Mouse (Mus musculus): Measurements from ENCODE around the gene Gtf2h1. TPM values are rescaled to one million over a fixed set of nuclear protein-coding genes. Genes with fewer than 3 reads are reported as not detected.

The Gtf2h1 gene
- total and polyA plus RNA-seq, 2 experiments: 6.7 to 33.2 TPM

GRCm38 (mm10) chr7:46860996-46861395 lies 65.1 kb downstream of the Gtf2h1 start, which contains the start of gene Ldhc:
Ldhc (plus strand) TSS chr7:46861203.
- TF ChIP-seq POLR2A (IDR thresholded peaks at IDR 0.05; ENCODE audit: extremely low read depth, insufficient read depth, low read length): no peak
- no peak for TF ChIP-seq CTCF (IDR thresholded peaks at IDR 0.05; ENCODE audit: low read depth, low read length)
- no peaks in the 10 kb centered on the region for H3K4me1 ChIP-seq (ENCODE audit: control insufficient read depth, insufficient read depth, low read length)
- H3K27ac ChIP-seq (replicated peaks; ENCODE audit: insufficient read depth, low read depth, low read length): no peak within 1 kb of the TSS
- no peak for DNase-seq (ENCODE audit: extremely low read depth, low read depth, low spot score)
- no peaks in the 10 kb centered on the region for H3K27me3 ChIP-seq (ENCODE audit: control insufficient read depth, insufficient read depth, low read length)
- 57% methylated on average over 10 of the region's 10 CpGs for WGBS
- no peak within 1 kb of the TSS for H3K9ac ChIP-seq (ENCODE audit: low read depth, low read length)
- no peak within 1 kb of the TSS for H3K4me3 ChIP-seq (ENCODE audit: insufficient read depth, low read depth, low read length)
- 0 out of 2 replicates have a peak, but pooled peaks cover under 1% of the 10 kb centered on the region for H3K36me3 ChIP-seq (ENCODE audit: control insufficient read depth, insufficient read depth, low read length)
- H3K79me2 ChIP-seq (ENCODE audit: control insufficient read depth, insufficient read depth, low read length): no peaks in the 10 kb centered on the region

DNA sequence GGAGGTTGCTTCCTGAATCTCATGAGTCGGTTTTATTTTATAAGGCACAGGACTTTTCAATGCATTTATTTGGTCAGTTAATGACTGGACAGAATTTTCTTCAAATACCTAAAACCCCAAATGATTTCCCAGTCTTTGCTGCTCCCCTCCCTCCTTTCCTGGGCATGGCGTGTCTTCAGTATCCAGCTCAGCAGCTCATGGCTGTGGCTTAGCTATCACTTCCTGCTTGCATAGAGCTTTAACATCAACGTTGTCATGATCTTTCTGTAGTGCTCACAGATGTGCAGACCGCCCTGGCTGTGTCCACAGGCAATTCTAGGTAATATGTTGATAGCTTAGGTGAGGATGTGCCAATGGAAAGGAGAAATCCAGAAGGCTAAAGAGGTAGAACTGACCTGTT lies 76.1 kb downstream of the Gtf2h1 start:
- Histone ChIP-seq H3K36me3 (ENCODE audit: control insufficient read depth, insufficient read depth, low read length) (no peaks in the 10 kb centered on the region), H3K4me3 (ENCODE audit: insufficient read depth, low read depth, low read length) (no peak overlapping the region), H3K79me2 (ENCODE audit: control insufficient read depth, insufficient read depth, low read length) (no peaks in the 10 kb centered on the region), H3K9ac (ENCODE audit: low read depth, low read length) (no peak overlapping the region), H3K27ac (replicated peaks; ENCODE audit: insufficient read depth, low read depth, low read length) (no peak overlapping the region), H3K4me1 (ENCODE audit: control insufficient read depth, insufficient read depth, low read length) (no peaks in the 10 kb centered on the region), H3K27me3 (ENCODE audit: control insufficient read depth, insufficient read depth, low read length) (no peaks in the 10 kb centered on the region)
- WGBS: 70% methylated on average over 4 of the region's 4 CpGs
- DNase-seq (ENCODE audit: extremely low read depth, low read depth, low spot score): no peak
- TF ChIP-seq POLR2A (IDR thresholded peaks at IDR 0.05; ENCODE audit: extremely low read depth, insufficient read depth, low read length) (no peak), CTCF (IDR thresholded peaks at IDR 0.05; ENCODE audit: low read depth, low read length) (no peak)

Other genes starting within 250 kb of the Gtf2h1 start
- gene Sergef, start 156.3 kb upstream of the Gtf2h1 start, total RNA-seq (2014; rRNA removed): 4.9 and 6.6 TPM in 2 replicates
- gene Sergef, start 156.3 kb upstream of the Gtf2h1 start, polyA plus RNA-seq (2012; rRNA removed): 5.4 and 7.5 TPM in 2 replicates
- not detected in 2 replicates for gene Tph1, start 123.6 kb upstream of the Gtf2h1 start, total RNA-seq (2014; rRNA removed)
- not detected in 2 replicates for gene Tph1, start 123.6 kb upstream of the Gtf2h1 start, polyA plus RNA-seq (2012; rRNA removed)
- 2.8 and 2.9 TPM in 2 replicates for gene Saal1, start 85.4 kb upstream of the Gtf2h1 start, total RNA-seq (2014; rRNA removed)
- 2.5 and 2.7 TPM in 2 replicates for gene Saal1, start 85.4 kb upstream of the Gtf2h1 start, polyA plus RNA-seq (2012; rRNA removed)
- gene Saa3, start 80.4 kb upstream of the Gtf2h1 start, total RNA-seq (2014; rRNA removed): 7.8 and 10.1 TPM in 2 replicates
- 3.5 and 3.8 TPM in 2 replicates for gene Saa3, start 80.4 kb upstream of the Gtf2h1 start, polyA plus RNA-seq (2012; rRNA removed)
- gene Saa4, start 63.5 kb upstream of the Gtf2h1 start, total RNA-seq (2014; rRNA removed): 74.2 and 103 TPM in 2 replicates
- 80.9 and 90.4 TPM in 2 replicates for gene Saa4, start 63.5 kb upstream of the Gtf2h1 start, polyA plus RNA-seq (2012; rRNA removed)
- 18.9 and 23.7 TPM in 2 replicates for gene Saa1, start 53.1 kb upstream of the Gtf2h1 start, total RNA-seq (2014; rRNA removed)
- 22.0 and 30.0 TPM in 2 replicates for gene Saa1, start 53.1 kb upstream of the Gtf2h1 start, polyA plus RNA-seq (2012; rRNA removed)
- 16.0 and 25.5 TPM in 2 replicates for gene Saa2, start 44.3 kb upstream of the Gtf2h1 start, total RNA-seq (2014; rRNA removed)
- gene Saa2, start 44.3 kb upstream of the Gtf2h1 start, polyA plus RNA-seq (2012; rRNA removed): 12.5 and 13.3 TPM in 2 replicates
- 11.3 and 11.8 TPM in 2 replicates for gene Hps5, start within 50 bp of the Gtf2h1 start, total RNA-seq (2014; rRNA removed)
- gene Hps5, start within 50 bp of the Gtf2h1 start, polyA plus RNA-seq (2012; rRNA removed): 7.3 and 9.0 TPM in 2 replicates
- 442 and 520 TPM in 2 replicates for gene Ldha, start 45.4 kb downstream of the Gtf2h1 start, total RNA-seq (2014; rRNA removed)
- gene Ldha, start 45.4 kb downstream of the Gtf2h1 start, polyA plus RNA-seq (2012; rRNA removed): 594 and 718 TPM in 2 replicates
- not detected in 2 replicates for gene Ldhc, start 65.1 kb downstream of the Gtf2h1 start, total RNA-seq (2014; rRNA removed)
- gene Ldhc, start 65.1 kb downstream of the Gtf2h1 start, polyA plus RNA-seq (2012; rRNA removed): not detected in 2 replicates
- 19.5 and 20.3 TPM in 2 replicates for gene Tsg101, start 123.9 kb downstream of the Gtf2h1 start, total RNA-seq (2014; rRNA removed)
- gene Tsg101, start 123.9 kb downstream of the Gtf2h1 start, polyA plus RNA-seq (2012; rRNA removed): 33.4 and 43.6 TPM in 2 replicates
- gene Uevld, start 162.4 kb downstream of the Gtf2h1 start, total RNA-seq (2014; rRNA removed): 9.8 and 10.2 TPM in 2 replicates
- 2.7 and 3.0 TPM in 2 replicates for gene Uevld, start 162.4 kb downstream of the Gtf2h1 start, polyA plus RNA-seq (2012; rRNA removed)
- not detected in 2 replicates for gene Gm9999, start 187.5 kb downstream of the Gtf2h1 start, total RNA-seq (2014; rRNA removed)
- not detected in 2 replicates for gene Gm9999, start 187.5 kb downstream of the Gtf2h1 start, polyA plus RNA-seq (2012; rRNA removed)
- gene Spty2d1, start 212.3 kb downstream of the Gtf2h1 start, total RNA-seq (2014; rRNA removed): 7.5 and 7.6 TPM in 2 replicates
- gene Spty2d1, start 212.3 kb downstream of the Gtf2h1 start, polyA plus RNA-seq (2012; rRNA removed): 2.9 and 3.2 TPM in 2 replicates

Measured in liver, adult 2 months (tissue).